Mouse (Mus musculus) left cerebral cortex, postnatal 36 days (tissue): Measurements from ENCODE around the gene Gm20835. TPM values are rescaled to one million over a fixed set of nuclear protein-coding genes. Genes with fewer than 3 reads are reported as not detected.
"Not testable (repeated sequence)": the region's sequence is repeated elsewhere in the genome, so short reads cannot be mapped to it uniquely, and the experiment has no call there.

Experiments used
- DNase-seq, 2 experiments: peaks; one replicate each; pipeline ENCODE4 v3.0.0; 2021 to 2022; ENCODE audit warnings: low spot score in 2 of 2, mixed read lengths in 1 of 2
- intact Hi-C: fragments of 180-260 bp; cut with DNase I; formaldehyde crosslinking; loops from one replicate; pipeline ENCODE4 v1.15.1; 2025
- total RNA-seq, 2 experiments: library from RNA; stranded (reverse); gene quantifications; 2 replicates each; pipeline ENCODE4 v1.2.3; 2021

The Gm20835 gene
- not detected for total RNA-seq

DNA sequence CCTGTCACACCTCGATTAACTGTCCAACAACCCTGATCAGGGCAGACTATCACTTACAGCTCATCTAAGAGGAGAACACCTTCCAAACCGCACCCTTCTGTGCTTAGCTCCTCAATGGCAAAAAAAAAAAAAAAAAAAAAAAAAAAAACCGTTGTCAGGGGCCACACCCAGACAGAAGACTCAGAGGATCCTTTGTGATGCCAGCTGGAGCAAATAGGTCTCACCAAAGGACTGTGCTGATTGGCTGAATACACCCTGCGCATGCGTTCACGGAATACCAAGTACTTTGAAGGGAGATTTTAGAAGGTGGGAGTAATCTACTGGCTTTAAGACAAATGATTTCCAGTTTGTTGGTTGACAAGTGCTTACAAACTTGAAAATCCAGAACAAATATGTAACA, at the start of gene Gm20835:
Gm20835 (minus strand) TSS at position 101 of the 400 bp plus-strand sequence.
- intact Hi-C loops, DNase-seq: not testable (repeated sequence)
